Mouse (Mus musculus) adrenal gland, postnatal 10 days (tissue): ENCODE measurements around the gene Nptx1. TPM values are rescaled to one million over a fixed set of nuclear protein-coding genes. Genes with fewer than 3 reads are reported as not detected.
A peak's percentile ranks its signal among the peaks of the same experiment; 100 is the strongest.

Experiments
- DNase-seq: peaks from one replicate; pipeline ENCODE4 v3.0.0; 2021; ENCODE audit warnings: mixed read lengths
- total RNA-seq, 2 experiments: library from RNA; stranded (reverse); gene quantifications; 2 replicates each; pipeline ENCODE4 v1.2.3; 2021

Gene Nptx1
- total RNA-seq, 2 experiments from 2014 or later = 2.5 to 3.4 TPM

DNA sequence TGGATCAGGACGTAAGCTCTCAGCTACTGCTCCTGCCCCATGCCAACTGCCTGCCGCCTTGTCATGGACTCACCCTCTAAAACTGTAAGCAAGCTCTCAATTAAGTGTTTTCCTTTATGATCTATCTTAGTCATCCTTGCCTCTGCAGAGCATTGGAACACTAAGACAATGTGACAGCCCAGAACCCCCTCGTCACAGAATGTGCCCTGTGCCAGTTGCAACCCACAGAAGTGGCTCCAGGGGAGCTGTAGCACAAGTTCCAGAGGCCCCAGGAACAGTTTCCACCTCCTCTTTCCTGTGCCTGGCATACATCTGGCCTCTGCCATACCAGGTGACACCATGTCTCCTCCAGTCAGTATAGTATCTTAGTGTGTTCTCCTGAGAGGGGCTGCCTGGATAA, 24.2 kb downstream of the Nptx1 start:
- no peak for DNase-seq

DNA sequence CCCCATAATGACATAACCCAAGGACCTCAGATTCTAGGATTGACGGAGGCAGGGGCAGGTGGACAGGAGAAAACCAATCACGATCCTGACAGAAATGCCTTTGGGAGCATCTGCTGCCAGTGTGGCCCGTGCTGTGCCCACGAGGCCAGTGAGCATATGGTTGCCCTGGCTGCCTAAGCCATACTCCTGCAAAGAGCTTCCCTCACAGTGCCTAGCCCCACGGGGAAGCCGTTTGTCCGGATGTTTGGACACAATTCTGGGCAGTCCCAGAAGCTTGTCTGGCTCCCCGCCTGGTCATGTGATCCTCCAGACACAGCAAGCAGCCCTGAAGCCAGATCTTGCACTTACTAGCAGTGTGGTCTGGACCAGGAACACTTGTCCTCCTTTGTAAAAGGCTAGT, 24.8 kb downstream of the Nptx1 start:
- DNase-seq = peak; percentile 74

DNA sequence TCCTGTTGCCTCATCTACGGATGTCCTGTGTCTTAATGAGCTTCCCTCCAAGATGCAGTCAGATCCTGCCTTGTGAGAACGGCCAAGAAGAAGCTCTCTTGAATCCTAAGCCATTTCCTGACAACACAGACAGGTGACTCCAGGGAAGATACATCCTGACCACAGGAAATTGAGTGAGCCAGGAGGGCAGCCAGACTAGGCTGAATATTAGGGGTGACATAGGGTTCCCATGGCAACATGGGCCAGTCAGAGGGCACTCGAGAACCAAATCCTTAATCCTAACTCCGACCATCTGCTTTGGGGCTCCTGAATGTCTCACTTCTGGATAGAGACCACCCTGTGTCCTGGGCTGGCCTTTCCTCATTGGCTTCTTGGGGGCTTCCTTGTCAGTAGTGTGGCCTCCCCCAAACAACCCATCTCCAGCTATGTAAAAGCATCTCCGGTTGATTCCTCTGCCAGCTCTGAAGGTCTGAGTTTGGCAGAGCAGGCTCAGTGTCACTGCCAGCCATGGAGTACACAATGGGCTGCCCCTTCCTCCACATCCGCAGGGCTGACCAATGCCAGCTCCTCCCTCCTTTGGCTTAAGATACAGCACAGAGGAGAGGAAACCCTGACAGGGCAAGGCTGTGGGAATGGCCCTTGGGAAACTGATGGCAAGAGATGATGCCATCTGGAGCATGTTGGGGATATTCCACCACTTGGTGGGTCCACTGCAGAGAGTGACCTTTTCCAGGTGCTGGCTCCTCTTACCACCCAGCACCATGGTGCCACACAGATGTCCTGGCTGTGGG, 25.4 kb downstream of the Nptx1 start:
- no peak for DNase-seq

DNA sequence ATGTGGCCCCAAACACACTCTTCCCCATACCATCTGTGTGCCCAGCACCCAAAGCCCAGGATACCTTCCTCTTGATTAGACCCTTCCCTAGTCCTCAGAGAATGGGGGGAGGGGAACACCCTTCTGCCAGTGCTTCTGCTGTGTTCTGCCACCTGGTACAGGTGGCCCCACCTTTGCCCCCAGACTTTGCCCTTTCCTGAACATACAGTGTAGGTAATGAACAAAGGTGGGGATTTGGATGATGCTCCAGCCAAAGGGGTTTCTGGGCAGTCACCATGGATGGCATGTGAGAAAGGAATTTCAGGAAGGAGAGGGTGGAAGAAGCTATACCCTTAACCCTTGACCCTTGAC, 26.9 kb downstream of the Nptx1 start:
- no peak for DNase-seq

DNA sequence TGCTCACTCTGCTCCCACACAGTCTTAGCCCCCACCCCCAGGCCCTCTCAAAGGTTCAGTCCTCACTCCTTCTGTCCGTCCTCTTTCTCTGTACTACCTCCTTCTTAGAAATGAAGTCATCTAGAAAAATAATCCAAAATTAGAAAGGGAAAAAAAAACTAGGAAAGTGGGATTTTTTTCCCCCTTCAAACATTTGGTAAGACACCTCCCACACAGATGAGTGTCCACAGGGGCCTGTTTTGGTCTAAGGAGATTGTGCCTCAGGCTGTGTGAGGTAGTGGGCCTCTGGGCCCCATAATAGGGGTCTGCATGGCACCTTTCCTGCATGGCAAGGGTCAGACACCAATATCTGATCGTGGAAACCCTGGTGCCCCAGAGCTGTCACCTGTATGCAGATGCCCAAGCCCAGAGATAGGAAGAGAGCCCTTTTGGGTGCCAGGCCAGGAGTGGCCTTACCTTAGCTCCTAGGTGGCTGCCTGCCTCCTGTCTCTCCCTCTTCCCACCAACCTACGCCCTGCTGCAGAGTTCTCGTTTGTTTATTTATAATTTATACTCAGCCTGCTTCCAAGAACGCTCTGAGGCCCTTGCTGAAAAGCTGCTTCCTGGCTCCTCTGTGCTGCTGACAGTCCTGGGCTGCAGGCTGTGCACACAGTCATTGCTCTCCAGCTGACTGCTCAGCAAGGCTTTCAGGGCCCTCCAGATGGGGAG, 27.4 kb downstream of the Nptx1 start:
- no peak for DNase-seq

DNA sequence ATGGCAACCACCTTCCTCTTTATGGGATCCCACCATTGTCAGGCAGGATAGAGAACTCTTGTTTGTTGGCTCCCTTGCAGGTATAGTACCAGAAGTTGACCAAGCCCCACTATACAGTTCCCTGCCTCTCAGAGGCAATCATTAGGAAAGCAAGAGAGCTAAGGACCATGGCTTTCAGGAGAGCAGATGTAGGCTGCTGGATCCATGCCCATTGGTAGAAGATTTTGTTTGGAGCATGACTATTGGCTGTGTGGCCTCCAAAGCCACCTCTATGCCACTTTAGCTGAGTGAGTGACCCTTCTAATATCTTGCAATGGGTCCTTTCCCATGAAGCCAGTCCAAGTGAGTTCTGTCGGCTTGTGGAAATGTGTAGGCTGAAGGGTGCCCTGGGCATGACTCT, 28.2 kb downstream of the Nptx1 start:
- DNase-seq = no peak

DNA sequence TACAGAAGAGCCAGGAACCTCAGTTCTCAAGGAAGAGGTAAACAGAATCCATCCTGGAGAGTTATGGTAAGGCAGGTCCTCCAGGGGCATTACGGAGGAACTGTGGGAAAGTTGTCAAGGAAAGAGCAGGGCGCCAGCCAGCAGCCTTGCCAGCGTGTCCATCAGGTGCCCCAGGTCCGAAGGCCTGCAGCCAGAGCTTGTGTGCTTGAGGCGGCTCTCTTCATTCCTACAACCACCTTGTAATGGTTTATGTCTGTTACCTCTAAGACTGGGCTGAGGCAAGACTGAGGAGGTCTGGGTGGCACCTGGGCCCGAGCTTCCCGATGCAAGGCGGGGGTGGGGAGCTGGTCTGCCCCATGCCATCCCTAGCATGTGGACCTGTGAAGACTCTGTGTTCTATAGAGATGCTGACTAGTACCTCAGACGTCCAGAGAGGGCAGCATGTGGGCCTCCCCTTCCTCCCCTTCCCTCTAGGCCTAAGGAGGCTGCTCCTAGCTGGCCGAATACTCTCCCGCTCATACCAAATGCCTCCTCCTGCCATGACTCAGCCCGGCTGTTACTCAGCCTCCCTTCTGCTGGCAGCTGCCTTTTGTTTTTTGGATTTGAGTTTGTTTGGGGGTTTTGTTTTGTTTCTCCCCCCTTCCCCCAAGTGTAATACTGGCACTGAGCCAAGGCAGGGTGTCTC, 30.7 kb downstream of the Nptx1 start:
- peak; percentile 45 for DNase-seq

DNA sequence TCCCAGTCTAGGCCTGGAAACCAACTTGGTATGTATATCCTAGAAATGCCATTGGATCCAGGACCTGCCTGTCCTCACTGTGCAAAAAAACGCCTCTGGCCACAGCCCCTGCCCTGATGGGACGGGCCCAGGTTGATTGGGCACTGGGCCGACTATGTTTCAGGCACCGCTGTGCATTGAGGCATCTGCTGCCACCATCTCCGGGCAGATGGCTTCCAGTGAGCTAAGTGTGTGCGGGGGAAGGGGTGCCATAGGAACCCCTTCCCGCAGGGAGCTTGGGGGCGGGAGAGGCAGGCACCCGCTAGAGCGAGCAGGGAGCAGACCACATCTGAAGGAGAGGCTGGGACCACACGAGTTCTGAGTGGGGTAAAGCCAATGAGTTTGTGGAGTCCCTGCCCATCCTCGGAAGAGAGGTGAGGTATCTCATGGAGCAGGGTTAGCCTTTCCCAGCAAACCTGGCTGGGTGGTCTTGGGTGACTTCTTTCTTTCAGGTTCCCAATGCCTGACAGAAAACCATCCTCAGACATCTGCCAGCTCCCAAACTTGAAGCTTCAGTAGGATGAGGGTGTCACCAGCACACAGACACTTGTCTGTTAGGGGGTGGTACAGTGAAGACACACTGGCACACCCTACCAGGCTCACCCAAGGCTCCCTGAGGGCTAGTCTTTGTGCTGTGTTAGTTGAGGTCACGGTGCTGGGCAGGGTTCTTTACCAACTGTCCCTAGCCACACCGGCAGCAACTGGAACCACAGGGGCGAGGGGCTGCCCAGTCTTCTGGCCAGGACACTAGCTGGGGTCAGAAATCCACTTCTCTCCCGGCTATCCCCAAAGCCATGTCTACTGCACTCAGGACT, 31.5 kb downstream of the Nptx1 start:
- DNase-seq = no peak

DNA sequence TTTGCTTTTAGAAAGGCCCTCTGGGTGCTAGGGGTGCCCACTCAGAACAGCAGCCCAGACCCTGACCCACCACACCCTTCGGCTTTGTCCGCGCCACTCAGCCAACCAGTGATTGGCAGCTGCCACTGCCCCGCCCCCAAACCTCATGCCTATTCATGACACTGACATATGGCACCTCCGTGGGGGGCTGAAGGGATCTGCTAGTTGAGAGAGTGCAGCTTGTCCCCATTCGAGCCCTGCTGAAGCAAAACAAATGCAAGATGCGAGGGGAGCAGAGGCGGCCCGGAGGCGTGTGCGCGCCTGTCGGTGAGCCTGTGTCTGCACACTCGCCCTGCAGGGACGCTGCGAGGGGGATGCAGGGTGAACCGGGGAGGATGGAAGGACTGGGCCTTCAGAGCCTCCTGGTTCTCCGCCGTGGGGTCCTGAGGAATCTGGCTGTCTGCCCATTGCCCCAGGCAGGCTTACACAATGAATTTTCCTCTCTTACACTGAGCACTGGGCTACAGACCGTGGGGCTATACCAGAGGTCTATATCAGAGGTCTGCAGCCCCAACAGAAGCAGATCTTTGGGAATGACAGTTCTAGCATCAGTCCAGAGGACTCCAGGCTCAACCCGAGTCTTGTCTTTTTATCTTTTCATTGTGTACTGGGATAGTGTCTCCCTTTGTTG, 32.5 kb downstream of the Nptx1 start:
- DNase-seq = no peak

DNA sequence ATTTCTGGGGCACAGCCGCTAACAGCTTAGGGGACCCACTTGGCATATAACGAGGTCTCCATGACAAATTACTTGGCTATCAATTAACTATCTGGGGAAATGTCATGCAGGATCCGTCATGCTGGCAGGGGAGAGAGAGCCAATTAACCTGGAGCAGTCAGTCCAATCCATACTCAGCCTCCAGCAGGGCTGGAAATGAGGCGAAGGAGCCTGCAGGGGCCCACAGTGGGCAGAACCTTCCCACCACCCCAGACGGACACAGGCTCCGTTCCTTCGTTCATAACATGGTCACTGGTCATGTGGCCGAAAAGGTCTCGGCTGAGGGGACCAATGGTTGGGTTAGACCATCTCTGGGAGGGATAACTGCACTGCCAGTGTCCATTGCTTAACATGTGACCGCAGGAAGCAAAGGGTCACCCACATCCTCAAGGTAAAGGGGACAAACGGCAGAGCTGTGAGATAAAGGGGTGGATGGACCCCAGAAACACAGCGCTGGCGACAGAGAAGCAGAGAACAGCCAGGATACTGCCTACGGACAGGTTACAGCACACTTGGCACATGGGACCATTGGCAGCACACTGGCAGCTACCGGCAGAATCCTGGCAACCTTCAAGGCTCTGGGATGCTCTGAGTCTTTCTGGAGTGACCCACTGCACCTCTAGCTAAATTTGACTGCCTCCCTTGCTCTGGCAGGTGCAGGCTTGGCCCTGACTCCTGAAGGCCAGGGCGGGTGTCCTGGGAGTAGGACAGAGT, 33.3 kb downstream of the Nptx1 start:
- DNase-seq = no peak

DNA sequence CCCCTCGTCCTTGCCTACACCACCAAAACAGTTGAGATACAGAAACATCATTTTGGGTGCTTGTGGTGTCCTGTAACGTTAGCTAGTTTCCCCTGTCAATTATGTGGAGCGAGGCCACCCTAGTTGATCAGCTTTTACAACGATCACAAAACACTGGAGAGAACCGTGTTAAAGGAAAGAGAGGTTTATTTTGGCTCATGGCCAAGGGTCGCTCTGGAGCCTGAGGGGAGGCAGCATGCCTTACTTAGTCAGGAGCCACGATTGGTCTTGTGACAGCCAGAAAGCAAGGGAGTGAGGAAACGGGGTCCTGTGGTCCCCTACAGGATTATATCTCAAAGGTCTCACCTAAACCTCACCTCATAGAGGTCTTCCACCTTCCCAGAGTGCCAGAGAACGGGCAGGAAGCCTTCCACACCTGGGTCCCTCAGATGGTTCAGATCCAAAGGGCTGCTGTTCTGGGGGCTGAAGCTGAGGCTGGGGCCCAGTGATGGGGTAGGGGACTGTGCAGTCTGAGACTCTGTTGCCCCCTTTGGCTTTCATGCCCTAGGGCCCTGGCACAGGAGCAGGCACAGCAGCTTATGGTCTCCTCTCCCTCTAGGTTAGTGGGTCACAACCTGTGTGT, 34.4 kb downstream of the Nptx1 start:
- no peak for DNase-seq

DNA sequence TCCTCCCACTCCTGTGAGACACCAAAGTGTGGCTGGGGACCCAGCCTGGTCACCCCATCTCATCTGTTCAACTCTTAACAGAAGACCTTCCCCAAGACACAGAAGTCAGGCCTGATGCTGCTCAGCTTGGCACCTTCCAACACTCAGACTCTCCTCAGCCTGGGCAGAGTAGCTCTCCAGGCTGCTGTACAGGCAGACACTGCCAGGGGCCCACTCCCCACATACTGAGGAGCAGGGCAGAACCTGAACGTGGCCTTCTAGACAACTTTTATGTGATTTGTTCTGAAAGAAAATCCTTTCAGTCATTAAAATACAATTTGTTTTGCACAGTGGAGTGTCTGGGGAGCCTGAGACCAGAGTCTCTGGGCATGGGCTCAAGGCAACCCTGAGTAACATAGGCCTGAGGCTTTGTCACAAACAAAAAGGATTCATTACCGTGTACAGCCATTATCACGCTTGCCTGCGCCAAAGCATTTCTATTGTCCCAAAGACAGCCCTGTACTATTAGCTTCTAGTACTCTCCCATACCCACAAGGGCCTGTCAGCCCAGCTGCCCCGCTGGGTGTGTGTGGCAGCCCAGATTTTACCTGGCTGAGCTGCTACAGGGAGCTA, 38.3 kb downstream of the Nptx1 start:
- no peak for DNase-seq

DNA sequence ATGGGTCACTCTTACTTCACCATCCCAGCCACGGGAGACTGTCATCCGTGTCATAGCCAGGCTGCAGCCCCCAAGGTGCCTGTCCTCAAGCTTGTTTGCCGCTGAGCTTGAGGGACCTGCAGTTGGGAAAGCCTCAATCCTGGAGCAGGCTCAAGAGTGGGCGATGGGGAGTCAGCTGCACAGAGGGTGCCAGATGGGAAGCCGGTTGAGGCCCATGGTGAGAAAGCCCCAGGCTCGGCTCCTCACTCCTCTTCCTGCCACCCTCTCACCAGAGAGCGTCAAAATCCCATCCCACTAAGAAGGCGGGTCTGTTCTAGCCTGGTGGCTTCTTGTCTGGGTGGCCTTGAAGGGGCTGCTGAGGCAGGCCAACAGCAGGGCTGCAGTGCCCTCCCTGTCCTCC, 39.8 kb downstream of the Nptx1 start:
- no peak for DNase-seq

DNA sequence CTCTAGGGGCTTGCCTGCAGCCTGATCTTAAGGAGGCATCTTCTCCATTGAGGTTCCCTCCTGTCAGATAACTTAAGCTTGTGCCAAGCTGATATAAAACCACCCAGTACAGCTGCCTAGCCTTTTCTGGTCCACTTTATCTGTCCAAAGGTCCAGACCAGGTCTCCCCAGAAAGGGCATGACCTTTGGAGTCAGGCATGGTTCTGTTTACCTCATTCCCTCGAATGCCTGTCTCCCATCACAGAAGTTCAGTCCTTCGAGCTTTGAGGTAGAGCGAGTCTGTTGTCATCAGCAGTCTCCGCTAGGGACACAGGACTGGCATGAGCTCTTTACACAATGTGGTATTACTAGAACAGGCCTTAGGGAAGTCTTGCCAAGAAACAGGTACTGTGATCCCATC, 41.2 kb downstream of the Nptx1 start:
- DNase-seq = no peak

DNA sequence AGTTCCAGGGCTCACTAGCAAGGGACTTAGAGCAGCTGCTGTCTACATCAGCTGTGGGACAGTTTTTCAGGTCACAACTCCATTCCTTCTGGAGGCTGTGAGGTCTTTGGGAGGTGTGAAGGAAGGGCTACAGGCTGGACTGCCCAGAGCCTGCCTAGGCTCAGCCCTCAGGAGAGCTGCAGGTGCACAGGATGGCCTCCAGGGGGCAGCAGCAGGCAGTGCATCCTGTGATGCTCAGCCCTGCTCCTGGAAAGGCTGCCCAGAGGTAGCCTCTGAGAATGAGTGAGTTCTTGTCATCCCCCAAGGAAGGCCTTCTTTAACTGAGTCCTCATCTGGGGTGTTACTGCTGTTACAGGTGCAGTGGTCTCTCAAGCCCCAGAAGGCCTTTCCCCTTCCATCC, 43.9 kb downstream of the Nptx1 start:
- peak; percentile 87 for DNase-seq

DNA sequence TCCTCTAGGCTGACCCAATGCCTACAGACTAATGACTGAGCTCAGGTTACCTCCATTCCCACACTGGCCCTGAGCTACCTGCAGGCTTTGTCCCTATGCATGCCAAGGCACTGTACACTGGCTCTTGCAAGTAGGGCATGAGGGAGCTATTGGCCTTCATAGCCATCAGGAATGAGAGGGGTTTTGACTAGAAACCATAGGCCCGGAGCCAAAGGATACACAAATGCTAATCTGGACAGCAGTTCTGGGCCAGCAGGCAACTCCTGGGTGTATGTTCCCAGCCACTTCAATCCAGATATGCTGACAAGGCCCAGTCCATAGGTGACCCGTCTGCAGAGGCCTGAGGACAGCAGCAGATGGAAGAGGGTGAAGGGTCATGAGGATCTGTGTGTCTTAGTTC, 47.5 kb downstream of the Nptx1 start:
- DNase-seq = no peak

DNA sequence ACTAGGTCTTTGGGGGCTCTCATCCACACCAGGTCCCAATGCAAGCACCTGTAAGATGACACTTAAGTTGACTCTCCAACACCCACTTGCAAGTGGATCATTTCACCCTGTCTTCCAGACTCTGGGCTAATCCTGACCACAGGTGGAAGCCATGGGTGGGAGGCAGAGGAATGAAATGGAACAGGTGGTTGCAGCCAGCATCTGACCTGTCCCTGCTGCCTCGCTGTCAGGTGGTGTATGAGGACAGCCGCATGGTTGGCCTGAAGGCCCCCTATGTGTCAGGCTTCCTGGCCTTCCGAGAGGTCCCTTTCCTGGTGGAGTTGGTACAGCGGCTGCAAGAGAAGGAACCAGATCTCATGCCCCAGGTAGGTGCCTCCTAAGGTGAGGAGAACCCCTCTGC, 48.3 kb downstream of the Nptx1 start:
- no peak for DNase-seq

DNA sequence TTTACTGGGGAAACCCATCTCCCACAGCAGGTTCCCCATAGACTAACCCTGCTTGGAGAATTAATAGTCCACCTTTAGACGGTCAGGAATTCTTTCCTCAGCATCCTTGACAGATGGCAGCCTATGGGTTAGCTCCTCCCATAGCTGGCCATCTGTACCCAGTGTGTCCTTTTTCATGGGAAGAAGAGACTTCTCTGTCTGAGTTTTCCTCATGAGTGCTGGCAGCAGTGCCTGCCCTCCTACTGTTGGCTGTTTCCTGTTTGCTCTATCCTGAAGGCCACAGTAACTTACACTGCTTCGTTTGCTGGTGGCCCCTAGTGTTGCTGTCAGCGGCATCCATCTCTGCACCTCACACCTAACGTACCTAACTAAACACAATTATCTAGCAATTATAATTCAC, 50.1 kb downstream of the Nptx1 start:
- DNase-seq = no peak

DNA sequence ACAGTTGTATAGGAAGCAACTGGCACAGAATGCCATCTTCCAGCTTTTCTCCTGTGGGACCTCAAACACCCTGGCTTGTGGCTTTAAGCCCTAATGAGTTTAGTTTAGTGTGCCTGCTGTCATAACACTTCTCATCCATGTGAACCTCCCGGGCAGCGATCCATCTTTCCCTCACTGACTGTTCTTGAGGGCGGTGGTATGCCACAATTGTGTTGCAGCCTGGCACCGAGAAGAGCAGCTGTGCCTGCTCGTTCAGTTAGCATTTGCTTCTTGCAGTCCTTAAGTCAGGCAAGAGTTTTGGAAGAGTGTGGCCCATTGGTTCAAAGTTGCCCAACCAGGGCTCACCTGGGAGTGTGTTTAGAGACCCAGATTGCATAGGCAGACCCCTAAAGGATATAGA, 51.4 kb downstream of the Nptx1 start:
- DNase-seq = no peak

DNA sequence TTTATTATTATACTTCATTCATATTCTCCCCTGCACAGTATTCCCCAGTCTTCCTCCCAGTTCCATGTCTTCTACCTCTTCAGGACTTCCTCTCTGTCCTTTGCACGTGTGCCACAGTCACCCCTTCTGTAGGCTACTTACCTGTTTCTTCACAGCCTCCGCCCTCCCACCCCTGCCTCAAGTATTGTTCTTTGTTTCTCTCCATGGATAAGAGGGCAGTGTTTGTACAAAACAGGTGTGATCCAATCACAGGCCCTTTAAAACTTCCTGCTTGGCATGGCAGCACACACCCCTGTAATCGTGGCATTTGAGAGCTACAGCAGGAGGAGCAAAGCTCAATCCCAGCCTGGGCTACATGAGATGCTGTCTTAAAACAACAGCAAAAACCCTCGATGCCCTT, 54.0 kb downstream of the Nptx1 start:
- no peak for DNase-seq
